Mouse (Mus musculus) large intestine, adult 2 months (tissue): ENCODE data around the gene Fgf4. TPM values are rescaled to one million over a fixed set of nuclear protein-coding genes. Genes with fewer than 3 reads are reported as not detected.
"Not testable (repeated sequence)": the region's sequence is repeated elsewhere in the genome, so short reads cannot be mapped to it uniquely, and the experiment has no call there.

ENCODE experiments used
- DNase-seq: peaks from one replicate; pipeline ENCODE4 v3.0.0-alpha.2; 2012; ENCODE audit warnings: low read depth, low spot score
- WGBS: fragments of 180-500 bp; shearing (Covaris S2); methylation state at CpG from one replicate; pipeline ENCODE4 v1.1.7; 2018; 5-methylcytosine and 5-hydroxymethylcytosine counted together
- polyA plus RNA-seq: library from polyadenylated mRNA; depleted of rRNA; stranded (reverse); fragments of >200 nt; gene quantifications from 2 replicates; pipeline ENCODE4 v1.2.3, GENCODE M21; 2012; rRNA removed

Fgf4 gene
- polyA plus RNA-seq, 1 experiment, result 0.02 TPM

DNA sequence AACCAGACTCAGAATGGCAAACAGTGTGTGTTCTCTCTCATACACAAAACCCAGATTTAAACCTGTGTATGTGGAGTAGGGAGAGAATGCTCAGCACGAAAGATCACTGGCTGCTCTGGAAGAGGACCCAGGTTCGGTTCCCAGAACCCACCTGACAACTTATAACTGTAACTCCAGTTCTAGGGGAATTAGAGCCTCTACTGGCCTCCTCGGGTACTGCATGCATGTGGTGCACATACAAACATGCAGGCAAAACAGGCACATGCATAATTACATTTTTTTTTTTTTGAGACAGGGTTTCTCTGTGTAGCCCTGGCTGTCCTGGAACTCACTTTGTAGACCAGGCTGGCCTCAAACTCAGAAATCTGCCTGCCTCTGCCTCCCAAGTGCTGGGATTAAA lies 58.3 kb downstream of the Fgf4 start:
- DNase-seq, result not testable (repeated sequence)
- WGBS, result 91% methylated on average over 3 of the region's 3 CpGs

DNA sequence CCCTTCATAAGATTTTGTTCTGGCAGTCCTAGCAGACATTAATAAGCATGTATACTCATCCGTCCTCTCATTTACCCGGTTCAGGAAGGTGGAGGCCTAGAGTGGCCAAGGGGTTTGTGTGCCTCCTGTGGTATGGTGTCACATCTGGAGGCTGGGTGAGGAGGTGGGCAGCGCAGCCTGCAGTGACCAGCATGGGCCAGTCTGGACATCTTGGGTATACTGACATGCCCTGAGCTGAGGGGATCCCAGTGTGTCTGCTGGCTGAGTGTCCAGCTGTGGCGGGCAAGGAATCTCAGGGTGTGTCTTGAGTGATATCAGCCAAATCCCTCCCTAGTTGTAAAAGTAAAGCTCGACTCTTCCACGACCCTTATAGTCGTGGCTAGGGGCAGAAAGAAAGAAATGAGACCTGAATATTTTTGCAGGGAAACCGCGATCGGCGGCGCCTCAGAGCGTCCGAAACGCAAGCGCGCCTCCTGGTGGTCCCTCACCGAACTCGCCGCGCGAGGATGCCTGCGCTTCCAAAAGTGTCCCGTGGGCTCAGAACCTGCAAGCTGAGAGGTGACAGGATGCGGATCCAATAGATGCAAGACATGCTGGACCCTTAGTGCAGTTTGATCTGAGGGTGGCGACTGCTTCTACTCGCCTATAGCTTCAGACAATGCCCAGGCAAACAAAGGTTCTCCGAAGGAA lies 59.7 kb downstream of the Fgf4 start:
- no peak for DNase-seq
- WGBS, result 12% methylated on average over 28 of the region's 28 CpGs

DNA sequence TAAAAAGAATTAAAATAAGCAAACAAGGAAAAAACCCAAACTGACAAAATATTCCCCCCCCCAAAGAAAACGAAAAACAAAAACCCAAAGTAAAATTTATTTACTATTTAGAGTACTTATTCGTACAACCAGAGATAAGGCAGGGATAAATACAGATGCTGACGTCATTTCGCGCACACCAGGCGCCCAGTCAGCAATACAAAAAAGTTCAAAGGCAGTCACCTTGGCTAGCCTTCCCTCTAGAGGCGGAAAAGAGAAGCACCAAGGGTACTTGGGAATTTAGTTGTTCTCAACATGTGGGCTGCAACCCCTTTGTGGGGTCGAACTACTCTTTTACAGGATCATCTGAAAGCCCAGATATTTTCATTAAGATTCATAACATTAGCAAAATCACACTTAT lies 60.6 kb downstream of the Fgf4 start:
- WGBS, result 7% methylated on average over 8 of the region's 8 CpGs
- DNase-seq, result no peak

DNA sequence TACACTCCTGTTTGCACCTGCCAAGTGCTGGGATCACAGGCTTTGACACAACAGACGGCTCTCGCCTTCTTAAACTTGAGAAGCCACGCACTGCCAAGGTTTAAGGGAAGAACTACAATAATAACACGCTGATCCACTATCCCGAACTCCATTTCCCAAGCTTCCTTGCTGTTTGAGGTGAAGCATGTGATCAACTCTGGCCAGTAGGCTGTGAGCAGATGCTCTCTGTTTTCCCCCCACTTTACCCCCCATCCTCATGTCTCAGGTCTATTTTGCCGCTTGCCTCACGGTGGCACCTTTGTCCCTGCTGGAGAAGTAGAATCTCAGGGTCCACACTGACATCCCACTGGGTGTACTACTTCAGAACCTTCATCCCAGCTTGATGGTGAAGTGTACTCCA lies 61.5 kb downstream of the Fgf4 start:
- WGBS, result 33% methylated on average over 7 of the region's 7 CpGs
- no peak for DNase-seq

DNA sequence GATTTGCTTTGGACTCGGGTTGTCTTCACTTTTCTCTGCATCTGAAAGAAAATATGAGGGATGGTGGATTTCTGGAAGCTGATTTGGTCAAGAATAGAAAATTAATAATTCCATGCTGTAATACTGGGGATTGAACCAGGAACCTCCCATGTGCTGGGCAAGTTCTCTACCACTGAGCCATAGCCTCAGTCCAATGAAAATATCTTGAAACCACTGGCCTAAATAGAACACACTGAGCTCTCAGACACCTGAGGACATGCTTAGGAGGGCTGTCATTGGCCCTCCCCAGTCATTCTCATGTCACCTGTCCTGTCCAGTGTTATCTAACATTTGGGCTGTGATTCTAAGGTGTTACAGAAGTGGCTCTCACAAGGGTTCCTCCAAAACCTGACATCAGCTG lies 64.0 kb downstream of the Fgf4 start:
- 67% methylated on average over 1 of the region's 1 CpGs for WGBS
- no peak for DNase-seq

DNA sequence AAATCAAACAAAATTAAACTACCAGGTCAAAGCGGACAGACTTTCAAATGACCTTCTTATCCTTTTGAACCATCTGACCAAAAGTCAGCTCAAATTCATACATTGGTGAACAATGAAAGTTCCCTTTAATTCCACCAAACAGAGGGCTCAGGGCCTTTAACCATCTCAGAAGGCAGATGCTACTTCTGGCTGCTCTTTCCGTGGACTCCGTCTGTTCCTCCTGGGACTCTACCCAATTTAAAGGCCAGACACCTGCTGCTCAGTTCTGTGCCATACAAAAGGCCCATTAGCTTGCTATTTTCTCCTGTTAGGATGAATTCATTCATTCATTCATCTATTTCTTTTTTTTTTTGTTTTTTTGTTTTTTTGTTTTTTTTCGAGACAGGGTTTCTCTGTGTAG lies 65.7 kb downstream of the Fgf4 start:
- no peak for DNase-seq
- WGBS, result 83% methylated on average over 4 of the region's 4 CpGs

DNA sequence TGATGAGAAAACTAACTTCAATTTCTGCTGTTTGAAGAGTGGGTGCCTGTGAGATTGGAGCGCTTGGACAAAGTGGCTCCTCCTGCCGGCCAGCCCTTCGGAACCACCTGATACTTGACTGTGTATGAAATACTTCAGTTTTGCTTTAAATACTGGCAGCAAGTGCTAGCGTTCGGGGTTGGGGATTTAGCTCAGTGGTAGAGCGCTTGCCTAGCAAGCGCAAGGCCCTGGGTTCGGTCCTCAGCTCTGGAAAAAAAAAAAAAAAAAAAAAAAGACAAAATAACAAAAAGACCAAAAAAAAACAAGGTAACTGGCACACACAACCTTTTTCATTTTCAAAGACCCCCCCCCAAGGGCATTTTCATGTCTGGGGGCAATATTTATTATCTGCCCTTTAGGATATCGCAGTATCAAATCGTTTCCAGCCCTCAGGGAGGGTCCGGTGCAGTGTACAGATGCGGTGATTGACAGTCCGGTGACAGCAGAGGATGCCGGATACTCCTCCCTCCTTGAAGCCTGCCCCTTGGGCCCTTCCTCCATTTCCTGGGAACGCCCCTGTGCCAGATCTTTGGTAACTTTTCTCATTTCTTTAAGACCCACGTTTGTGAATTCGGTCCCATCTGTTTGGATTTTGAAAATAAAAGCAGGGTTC lies 67.3 kb downstream of the Fgf4 start:
- WGBS, result 9% methylated on average over 17 of the region's 17 CpGs
- no peak for DNase-seq

Other genes with a start within 250 kb of the Fgf4 start
- 6.9 and 12.2 TPM in 2 replicates for gene Ano1, start 95.4 kb upstream of the Fgf4 start, polyA plus RNA-seq
- gene Fgf3, start 9.3 kb upstream of the Fgf4 start, polyA plus RNA-seq, result 0.05 TPM in 1 of 2 replicates, not detected in the other
- 6.7 and 24.6 TPM in 2 replicates for gene Fgf15, start 49.2 kb downstream of the Fgf4 start, polyA plus RNA-seq
- 20.9 and 24.0 TPM in 2 replicates for gene LTO1, start 67.7 kb downstream of the Fgf4 start, polyA plus RNA-seq
- 91.0 and 101 TPM in 2 replicates for gene Ccnd1, start 92.6 kb downstream of the Fgf4 start, polyA plus RNA-seq